Mouse (Mus musculus) lung, embryonic 15.5 days (tissue): ENCODE results near the gene Acacb. TPM values are rescaled to one million over a fixed set of nuclear protein-coding genes. Genes with fewer than 3 reads are reported as not detected.

Source experiments
- ATAC-seq: fragments of 200-750 bp; cut with Nextera tagmentation; 2 replicates; pipeline ENCODE4 v1.8.0; 2017; ENCODE audit warnings: moderate number of reproducible peaks, borderline replicate concordance; ENCODE audit not compliant: low FRiP score, low TSS enrichment; ENCODE audit errors: extremely low read depth
- H3K27ac ChIP-seq: fragments of 300-500 bp; sonication (generic); 2 replicates; pipeline ENCODE4 v1.5.1; 2015; ENCODE audit warnings: moderate library complexity, mild to moderate bottlenecking, inconsistent platforms
- H3K27me3 ChIP-seq: fragments of 300-500 bp; sonication (generic); 2 replicates; pipeline ENCODE4 v1.6.1; 2015; ENCODE audit warnings: inconsistent platforms
- H3K36me3 ChIP-seq: fragments of 300-500 bp; sonication (generic); 2 replicates; pipeline ENCODE4 v1.6.1; 2015; ENCODE audit warnings: inconsistent platforms
- H3K4me1 ChIP-seq: fragments of 300-500 bp; sonication (generic); 2 replicates; pipeline ENCODE4 v1.6.1; 2015; ENCODE audit warnings: inconsistent platforms
- H3K4me2 ChIP-seq: fragments of 300-500 bp; sonication (generic); 2 replicates; pipeline ENCODE4 v1.6.1; 2015; ENCODE audit warnings: inconsistent platforms, mild to moderate bottlenecking, moderate library complexity
- H3K4me3 ChIP-seq: fragments of 300-500 bp; sonication (generic); 2 replicates; pipeline ENCODE4 v1.5.1; 2015; ENCODE audit warnings: mild to moderate bottlenecking, inconsistent platforms
- H3K9ac ChIP-seq: fragments of 300-500 bp; sonication (generic); 2 replicates; pipeline ENCODE4 v1.6.1; 2015; ENCODE audit warnings: inconsistent platforms
- H3K9me3 ChIP-seq: fragments of 300-500 bp; sonication (generic); 2 replicates; pipeline ENCODE4 v1.6.1; 2016; ENCODE audit warnings: inconsistent platforms
- WGBS: fragments of 180-500 bp; shearing (Covaris S2); methylation state at CpG from one replicate; pipeline ENCODE4 v1.1.7; 2015; 5-methylcytosine and 5-hydroxymethylcytosine counted together
- polyA plus RNA-seq: library from polyadenylated mRNA; unstranded; fragments of >200 nt; fragmentation: Nextera tagmentation; extraction: Ambion mirVana; gene quantifications from 2 replicates; pipeline ENCODE4 v1.2.1, GENCODE M21; 2015

Gene Acacb
- polyA plus RNA-seq, 1 experiment from 2014 or later, result 2.4 TPM

DNA sequence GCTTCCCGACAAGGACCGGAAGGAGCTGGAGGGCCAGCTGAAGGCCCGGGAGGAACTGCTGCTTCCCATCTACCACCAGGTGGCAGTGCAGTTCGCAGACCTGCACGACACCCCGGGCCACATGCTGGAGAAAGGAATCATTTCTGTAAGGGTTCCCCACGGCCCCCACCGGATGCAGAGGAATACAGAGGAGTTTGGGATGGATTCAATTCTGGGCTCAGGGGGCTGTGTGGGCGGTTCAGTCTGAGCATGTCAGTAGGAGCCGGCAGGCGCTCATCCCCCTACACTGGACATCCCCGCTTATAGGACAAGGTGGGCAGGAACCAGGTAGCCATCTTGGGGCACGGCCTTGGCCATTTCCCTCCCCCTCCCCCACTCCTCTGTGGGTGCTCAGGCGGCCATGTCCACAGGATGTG is 101.8 kb downstream of the Acacb start:
- no peaks in the 10 kb centered on the region for H3K36me3 ChIP-seq

DNA sequence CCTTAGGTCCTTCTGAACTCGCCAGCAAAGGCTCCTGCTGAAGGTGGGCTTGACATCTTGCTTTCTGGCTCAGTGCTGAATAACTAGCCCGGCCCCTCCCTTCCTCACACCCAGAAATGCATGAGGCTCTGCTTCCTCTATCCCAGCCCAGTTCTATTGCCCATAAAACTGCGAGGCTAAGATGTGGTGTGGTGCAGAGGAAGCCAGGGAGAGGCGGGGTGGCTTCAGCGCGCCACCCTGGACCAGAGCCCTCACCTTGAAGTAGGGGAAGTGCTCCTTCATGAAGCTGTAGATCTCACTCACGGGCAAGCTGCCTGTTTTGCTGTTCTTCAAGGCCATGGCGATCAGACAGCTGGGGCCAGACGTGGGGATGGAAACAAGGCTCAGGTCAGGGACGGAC is 113.2 kb downstream of the Acacb start:
- no peaks in the 10 kb centered on the region for H3K9me3 ChIP-seq
- no peak overlapping the region for H3K4me3 ChIP-seq
- WGBS, result 60% methylated on average over 10 of the region's 10 CpGs
- H3K4me1 ChIP-seq, result no peaks in the 10 kb centered on the region
- no peak overlapping the region for H3K9ac ChIP-seq
- H3K27ac ChIP-seq, result no peak overlapping the region
- H3K36me3 ChIP-seq, result no peaks in the 10 kb centered on the region
- ATAC-seq, result no peak
- no peaks in the 10 kb centered on the region for H3K27me3 ChIP-seq
- H3K4me2 ChIP-seq, result no peak overlapping the region

More for the DNA sequence above, 101.8 kb downstream of the Acacb start:
- Histone ChIP-seq H3K9ac (no peak overlapping the region), H3K4me3 (no peak overlapping the region), H3K4me1 (peaks cover 4% of the 10 kb centered on the region; the same call in 1 of the 2 replicates), H3K4me2 (peak overlapping the region; percentile 30), H3K27me3 (no peaks in the 10 kb centered on the region), H3K9me3 (no peaks in the 10 kb centered on the region), H3K27ac (no peak overlapping the region)
- 0 out of 2 replicates have a peak, but pooled peaks have one; percentile 9 for ATAC-seq
- 13% methylated on average over 14 of the region's 14 CpGs for WGBS

DNA sequence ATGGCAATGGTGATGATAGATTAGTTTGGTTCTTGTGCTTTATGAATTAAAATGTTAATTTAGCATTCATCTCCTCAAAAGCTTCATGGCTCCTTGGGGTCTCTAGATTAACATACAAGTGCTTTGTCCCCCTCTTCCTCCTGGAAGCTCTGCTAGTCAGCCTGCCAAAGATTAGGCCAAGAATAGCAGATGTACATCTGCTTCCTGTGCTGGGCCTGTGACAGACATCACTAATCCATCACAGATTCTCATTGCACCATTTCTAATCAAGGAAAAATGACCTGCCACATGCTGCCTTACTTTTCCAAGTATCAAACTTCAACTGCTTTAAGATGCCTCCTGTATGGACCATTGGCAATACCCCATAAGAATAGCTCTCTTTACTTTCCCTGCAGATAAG is 115.2 kb downstream of the Acacb start:
- Histone ChIP-seq H3K4me2 (no peak overlapping the region), H3K27me3 (no peaks in the 10 kb centered on the region), H3K9ac (no peak overlapping the region), H3K9me3 (no peaks in the 10 kb centered on the region), H3K4me3 (no peak overlapping the region), H3K4me1 (no peaks in the 10 kb centered on the region), H3K36me3 (no peaks in the 10 kb centered on the region), H3K27ac (no peak overlapping the region)
- ATAC-seq, result no peak

DNA sequence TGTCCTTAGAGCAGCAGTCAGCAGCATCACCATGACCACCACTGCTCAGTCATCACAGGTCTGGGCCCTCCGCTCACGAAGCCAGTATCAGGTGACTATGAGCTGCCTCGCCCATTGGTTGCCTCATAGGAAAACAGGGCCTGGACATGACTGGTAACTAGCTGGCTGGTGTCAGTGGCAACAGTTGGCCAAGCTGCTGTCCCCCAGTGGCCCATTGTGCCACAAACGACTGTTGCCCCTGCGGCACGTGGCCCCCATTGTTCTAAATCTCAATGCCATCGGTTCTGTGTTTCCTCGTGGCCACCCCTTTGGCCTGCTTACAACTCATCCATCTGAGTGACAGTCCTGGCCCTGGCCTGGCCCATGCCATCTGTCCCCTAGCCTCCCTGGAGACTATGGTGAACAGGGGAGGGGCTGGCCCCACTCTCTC is 117.7 kb downstream of the Acacb start:
- no peak overlapping the region for H3K4me2 ChIP-seq
- 67% methylated on average over 8 of the region's 8 CpGs for WGBS
- H3K27ac ChIP-seq, result no peak overlapping the region
- no peak for ATAC-seq
- no peak overlapping the region for H3K4me3 ChIP-seq
- H3K9ac ChIP-seq, result no peak overlapping the region
- peaks cover 9% of the 10 kb centered on the region; the same call in 1 of the 2 replicates for H3K27me3 ChIP-seq
- H3K4me1 ChIP-seq, result peaks cover 9% of the 10 kb centered on the region
- no peaks in the 10 kb centered on the region for H3K9me3 ChIP-seq
- no peaks in the 10 kb centered on the region for H3K36me3 ChIP-seq

DNA sequence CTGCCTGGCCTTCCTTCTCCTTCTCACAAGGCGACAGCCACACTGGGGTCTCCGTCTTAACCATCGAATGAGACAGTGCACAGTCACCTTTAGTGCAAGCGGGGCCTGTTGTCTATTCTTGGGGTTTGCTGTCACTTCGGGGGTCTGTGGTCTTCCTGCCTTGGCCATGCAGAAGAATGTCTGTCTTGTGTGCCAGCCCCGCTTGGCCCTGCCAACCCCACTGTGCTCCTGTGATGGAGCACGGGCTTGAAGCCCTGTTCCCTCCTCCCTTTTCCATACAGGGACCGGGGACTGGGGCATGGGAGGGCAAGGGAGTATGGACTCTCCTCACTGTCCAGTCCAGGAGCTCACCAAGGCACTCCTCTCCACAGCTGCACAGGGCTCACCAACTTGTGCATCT is 118.5 kb downstream of the Acacb start:
- Histone ChIP-seq H3K4me1 (peaks cover 15% of the 10 kb centered on the region), H3K9me3 (no peaks in the 10 kb centered on the region), H3K4me2 (no peak overlapping the region), H3K27me3 (peaks cover 12% of the 10 kb centered on the region; the same call in 1 of the 2 replicates), H3K27ac (no peak overlapping the region), H3K36me3 (no peaks in the 10 kb centered on the region), H3K4me3 (no peak overlapping the region), H3K9ac (no peak overlapping the region)
- 73% methylated on average over 8 of the region's 8 CpGs for WGBS
- ATAC-seq, result no peak

DNA sequence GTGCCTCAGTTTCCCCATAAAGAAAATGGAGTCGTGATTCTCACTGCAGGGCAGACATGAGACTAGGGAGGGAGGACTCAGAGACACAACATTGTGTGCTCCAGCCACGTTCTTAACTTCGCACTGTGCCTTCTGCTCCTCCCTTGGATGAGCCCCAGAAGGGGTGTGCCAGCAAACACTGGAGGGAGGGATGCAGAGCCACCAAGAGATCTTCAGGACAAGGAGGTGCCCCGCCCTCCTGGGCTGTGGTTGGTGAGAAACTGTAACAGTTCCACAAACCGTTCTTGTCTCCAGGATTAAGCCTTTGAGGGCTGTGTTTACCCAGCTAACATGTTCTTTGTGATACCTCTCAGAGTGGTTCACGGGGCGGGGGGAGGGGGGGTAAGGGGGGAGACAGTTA is 122.3 kb downstream of the Acacb start:
- 30% methylated on average over 7 of the region's 7 CpGs for WGBS
- peak overlapping the region; percentile 4; the same call in 1 of the 2 replicates for H3K4me2 ChIP-seq
- no peaks in the 10 kb centered on the region for H3K36me3 ChIP-seq
- peaks cover 50% of the 10 kb centered on the region for H3K27me3 ChIP-seq
- H3K4me1 ChIP-seq, result peaks cover 24% of the 10 kb centered on the region
- H3K27ac ChIP-seq, result no peak overlapping the region
- no peak overlapping the region for H3K9ac ChIP-seq
- H3K4me3 ChIP-seq, result no peak overlapping the region
- H3K9me3 ChIP-seq, result no peaks in the 10 kb centered on the region
- ATAC-seq, result no peak

DNA sequence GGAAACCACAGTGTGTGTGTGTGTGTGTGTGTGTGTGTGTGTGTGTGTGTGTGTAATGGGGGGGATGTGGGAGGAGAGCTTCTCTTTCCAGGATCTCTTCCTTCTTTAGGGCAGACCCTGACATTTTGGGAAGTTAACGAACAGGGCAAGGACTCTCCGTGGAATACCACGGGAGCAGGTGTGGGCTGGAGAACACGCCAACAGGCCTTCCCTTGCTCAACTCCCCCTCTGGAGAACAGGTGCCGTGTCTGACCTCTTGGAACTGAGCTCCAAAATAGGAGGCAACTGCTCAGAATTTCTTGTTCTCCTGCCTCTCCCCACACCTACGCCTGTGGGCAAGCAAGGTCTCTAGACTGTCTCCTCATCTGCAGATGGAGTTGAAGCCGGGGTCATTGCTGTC is 123.2 kb downstream of the Acacb start:
- no peak overlapping the region for H3K9ac ChIP-seq
- 62% methylated on average over 7 of the region's 7 CpGs for WGBS
- no peak overlapping the region for H3K4me2 ChIP-seq
- H3K27me3 ChIP-seq, result peaks cover 58% of the 10 kb centered on the region
- no peaks in the 10 kb centered on the region for H3K9me3 ChIP-seq
- H3K4me1 ChIP-seq, result peaks cover 31% of the 10 kb centered on the region
- H3K36me3 ChIP-seq, result no peaks in the 10 kb centered on the region
- H3K27ac ChIP-seq, result no peak overlapping the region
- ATAC-seq, result no peak
- no peak overlapping the region for H3K4me3 ChIP-seq

DNA sequence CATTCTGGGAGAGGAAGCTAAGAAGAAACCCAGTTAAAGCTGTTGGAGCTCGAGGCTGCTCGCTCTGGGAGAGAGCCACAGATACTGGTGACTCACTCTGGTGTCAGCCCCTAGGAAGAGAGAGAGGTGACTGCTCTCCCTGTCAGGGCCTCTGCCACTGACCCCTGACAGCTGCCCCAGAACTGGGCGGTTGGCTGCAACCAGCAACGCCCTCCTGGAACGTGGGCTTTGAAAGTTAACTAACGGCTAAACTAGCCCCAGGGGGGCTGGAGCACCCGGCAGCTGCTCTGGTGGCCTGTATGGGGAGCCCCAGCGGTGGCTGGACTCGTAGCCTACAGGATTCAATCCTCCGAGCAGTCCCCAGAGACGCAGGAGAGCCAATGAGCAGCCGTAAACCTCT is 123.6 kb downstream of the Acacb start:
- no peaks in the 10 kb centered on the region for H3K36me3 ChIP-seq
- peaks cover 31% of the 10 kb centered on the region for H3K4me1 ChIP-seq
- H3K9ac ChIP-seq, result no peak overlapping the region
- WGBS, result 15% methylated on average over 12 of the region's 12 CpGs
- no peak overlapping the region; the same call in 1 of the 2 replicates for H3K4me2 ChIP-seq
- H3K9me3 ChIP-seq, result no peaks in the 10 kb centered on the region
- no peak for ATAC-seq
- peaks cover 63% of the 10 kb centered on the region for H3K27me3 ChIP-seq
- H3K4me3 ChIP-seq, result no peak overlapping the region
- H3K27ac ChIP-seq, result no peak overlapping the region

DNA sequence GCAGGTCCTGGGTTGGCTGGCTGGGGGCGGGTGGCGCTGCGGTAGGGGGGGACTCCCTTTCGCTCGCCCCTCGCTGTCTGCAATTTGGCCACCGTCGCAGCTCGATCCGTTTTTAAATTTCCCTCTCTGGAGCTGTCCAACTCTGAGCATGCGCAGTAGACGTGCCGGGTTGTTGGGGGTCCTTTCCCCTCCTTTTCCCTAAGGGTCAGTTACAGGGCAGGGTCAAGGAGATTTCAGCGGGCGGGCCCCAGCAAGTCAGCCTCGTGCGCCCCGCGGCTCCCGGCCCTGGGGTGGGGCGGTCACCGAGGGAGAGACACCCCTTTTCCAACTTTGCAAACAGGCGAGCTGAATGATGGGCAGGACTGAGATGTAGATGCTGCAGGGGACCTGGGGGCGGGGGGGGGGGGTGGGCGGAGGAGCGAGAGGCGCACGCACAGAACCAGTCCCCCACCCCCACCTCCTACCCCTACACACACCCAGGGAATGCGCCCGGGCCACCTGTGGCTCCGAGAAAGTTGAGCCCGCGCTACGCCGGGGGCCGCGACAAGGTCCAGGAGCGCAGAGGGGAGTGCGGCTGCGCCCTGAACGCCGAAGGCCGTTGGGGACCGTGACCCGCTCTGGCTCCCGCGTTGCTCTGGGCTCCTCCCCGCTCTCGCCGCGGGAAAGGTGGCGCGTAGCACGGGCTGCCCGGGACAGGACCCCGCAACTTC is 127.5 kb downstream of the Acacb start, which contains the start of gene Foxn4:
Gene Foxn4, minus strand, starts transcription at position 115 of the 710 bp plus-strand sequence.
- WGBS, result 0% methylated on average over 51 of the region's 56 CpGs
- Histone ChIP-seq H3K4me3 (peak within 1 kb of the TSS; percentile 27), H3K27ac (no peak within 1 kb of the TSS), H3K36me3 (no peaks in the 10 kb centered on the region), H3K4me1 (peaks cover 26% of the 10 kb centered on the region; the same call in 1 of the 2 replicates), H3K27me3 (peaks cover 89% of the 10 kb centered on the region), H3K9ac (no peak within 1 kb of the TSS), H3K4me2 (peak within 1 kb of the TSS; percentile 53), H3K9me3 (no peaks in the 10 kb centered on the region)
- ATAC-seq, result no peak

DNA sequence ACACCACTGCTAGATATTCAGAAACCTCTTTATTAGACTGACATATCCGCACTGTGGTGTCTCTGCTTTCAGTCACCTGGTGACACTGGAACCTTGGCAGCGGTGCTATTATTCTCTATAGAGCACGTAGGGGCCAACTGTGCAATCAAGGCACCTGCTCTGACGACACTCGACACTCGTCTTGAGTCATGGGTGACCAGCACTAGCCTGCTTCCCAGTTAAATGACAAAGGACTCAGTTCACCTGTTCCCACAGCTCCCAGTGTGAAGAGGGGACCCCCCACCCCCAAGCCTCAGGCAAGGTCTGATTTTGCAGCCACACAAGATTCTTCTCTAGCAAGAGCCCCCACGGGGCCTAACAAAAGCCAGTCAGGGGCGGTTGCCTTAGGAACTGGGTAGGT is 129.0 kb downstream of the Acacb start:
- Histone ChIP-seq H3K27ac (no peak overlapping the region), H3K9ac (no peak overlapping the region), H3K36me3 (no peaks in the 10 kb centered on the region), H3K4me3 (no peak overlapping the region), H3K9me3 (no peaks in the 10 kb centered on the region), H3K4me2 (no peak overlapping the region), H3K4me1 (peaks cover 16% of the 10 kb centered on the region; the same call in 1 of the 2 replicates), H3K27me3 (peaks cover 90% of the 10 kb centered on the region)
- 27% methylated on average over 8 of the region's 8 CpGs for WGBS
- ATAC-seq, result no peak

DNA sequence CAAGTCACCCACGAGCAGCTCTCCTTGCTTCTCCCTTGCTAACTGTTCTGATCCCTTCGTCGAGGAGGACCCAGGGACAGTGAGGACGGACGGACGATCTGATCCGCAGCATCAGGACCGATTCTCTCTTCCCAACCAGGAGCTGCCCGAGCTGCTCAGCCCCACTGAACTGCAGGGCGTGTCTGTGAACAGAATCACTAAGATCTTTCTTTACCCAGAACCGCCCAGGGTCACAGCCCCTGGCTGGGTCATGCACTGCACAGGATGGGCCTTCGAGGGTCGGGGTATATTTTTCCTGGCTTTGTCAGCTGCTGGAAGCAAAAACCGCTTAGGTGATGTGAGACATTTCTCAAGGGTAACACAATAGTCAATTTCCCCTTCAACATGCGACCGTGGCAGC is 129.7 kb downstream of the Acacb start:
- H3K27me3 ChIP-seq, result peaks cover 84% of the 10 kb centered on the region

DNA sequence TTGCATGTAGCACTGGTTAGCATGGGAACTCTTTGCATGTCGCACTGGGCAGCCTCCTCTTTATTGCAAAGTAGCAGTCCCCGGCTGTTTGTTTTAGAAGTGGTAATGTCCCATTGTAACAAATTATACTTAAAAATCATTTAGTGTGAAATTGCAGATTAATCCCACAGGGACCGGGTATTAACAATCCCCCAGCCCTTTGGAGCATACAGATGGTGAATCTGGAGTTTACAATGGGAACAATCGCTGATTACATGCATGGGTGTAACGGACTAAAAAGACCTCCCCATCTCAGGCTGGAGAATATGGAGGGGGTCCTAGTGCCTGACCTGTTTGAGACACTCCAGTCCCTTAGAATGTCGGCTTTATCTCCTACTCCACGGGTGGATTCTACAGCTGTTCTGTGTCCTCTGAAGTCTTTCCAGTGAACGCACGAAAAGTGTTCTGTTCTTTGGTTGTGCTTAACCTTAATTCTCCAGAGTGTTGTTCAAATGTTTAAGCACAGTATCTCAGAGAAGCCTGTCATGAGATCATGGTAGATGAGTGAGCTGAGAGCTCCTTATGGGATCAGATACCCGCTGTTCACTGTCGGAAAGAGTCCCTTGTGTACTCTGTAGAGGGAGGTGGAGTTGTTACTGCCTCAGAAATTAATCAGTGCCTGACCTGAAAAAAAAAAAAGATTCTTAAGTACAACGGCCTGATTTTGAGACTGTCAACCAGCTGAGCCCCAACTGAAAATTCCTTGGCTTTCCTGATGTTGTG is 133.2 kb downstream of the Acacb start:
- 0 out of 2 replicates have a peak, but pooled peaks cover 3% of the 10 kb centered on the region for H3K4me1 ChIP-seq
- WGBS, result 36% methylated on average over 12 of the region's 12 CpGs
- ATAC-seq, result no peak
- no peak overlapping the region for H3K4me3 ChIP-seq
- H3K9ac ChIP-seq, result no peak overlapping the region
- H3K4me2 ChIP-seq, result no peak overlapping the region
- H3K27me3 ChIP-seq, result peaks cover 48% of the 10 kb centered on the region
- H3K27ac ChIP-seq, result no peak overlapping the region
- H3K36me3 ChIP-seq, result no peaks in the 10 kb centered on the region
- H3K9me3 ChIP-seq, result no peaks in the 10 kb centered on the region

More for the DNA sequence above, 129.7 kb downstream of the Acacb start:
- no peak overlapping the region for H3K27ac ChIP-seq
- H3K4me1 ChIP-seq, result peaks cover 13% of the 10 kb centered on the region; the same call in 1 of the 2 replicates
- no peak for ATAC-seq
- 28% methylated on average over 16 of the region's 16 CpGs for WGBS
- H3K4me2 ChIP-seq, result no peak overlapping the region
- H3K9me3 ChIP-seq, result no peaks in the 10 kb centered on the region
- no peak overlapping the region for H3K9ac ChIP-seq
- no peaks in the 10 kb centered on the region for H3K36me3 ChIP-seq
- H3K4me3 ChIP-seq, result no peak overlapping the region
